Mouse (Mus musculus) kidney, embryonic 14.5 days (tissue): ENCODE results near the gene Dock11. TPM values are rescaled to one million over a fixed set of nuclear protein-coding genes. Genes with fewer than 3 reads are reported as not detected.

Experiments
- ATAC-seq: fragments of 200-750 bp; cut with Nextera tagmentation; 2 replicates; pipeline ENCODE4 v1.8.0; 2017; ENCODE audit warnings: moderate number of reproducible peaks, mild to moderate bottlenecking, moderate TSS enrichment, moderate library complexity; ENCODE audit not compliant: low FRiP score, low TSS enrichment
- H3K27ac ChIP-seq: fragments of 300-500 bp; sonication (generic); 2 replicates; pipeline ENCODE4 v1.5.1; 2014; ENCODE audit warnings: low read depth, mild to moderate bottlenecking, low read length, moderate library complexity, mixed read lengths
- H3K27me3 ChIP-seq: fragments of 300-500 bp; sonication (generic); 2 replicates; pipeline ENCODE4 v1.6.1; 2014; ENCODE audit warnings: mild to moderate bottlenecking, low read length; ENCODE audit not compliant: control insufficient read depth, insufficient read depth
- H3K36me3 ChIP-seq: fragments of 300-500 bp; sonication (generic); 2 replicates; pipeline ENCODE4 v1.6.1; 2014; ENCODE audit warnings: low read length, mixed read lengths; ENCODE audit not compliant: control insufficient read depth, insufficient read depth
- H3K4me1 ChIP-seq: fragments of 300-500 bp; sonication (generic); 2 replicates; pipeline ENCODE4 v1.6.1; 2014; ENCODE audit warnings: low read length, mixed read lengths; ENCODE audit not compliant: control insufficient read depth, insufficient read depth
- H3K4me2 ChIP-seq: fragments of 300-500 bp; sonication (generic); replicated peaks from 2 replicates; pipeline ENCODE4 v1.6.1; 2014; ENCODE audit warnings: low read depth, mild to moderate bottlenecking, low read length
- H3K4me3 ChIP-seq: fragments of 300-500 bp; sonication (generic); 2 replicates; pipeline ENCODE4 v1.5.1; 2014; ENCODE audit warnings: mild to moderate bottlenecking, low read length
- H3K9ac ChIP-seq: fragments of 300-500 bp; sonication (generic); 2 replicates; pipeline ENCODE4 v1.6.1; 2014; ENCODE audit warnings: low read depth, mild to moderate bottlenecking, low read length, moderate library complexity
- H3K9me3 ChIP-seq: fragments of 300-500 bp; sonication (generic); 2 replicates; pipeline ENCODE4 v1.6.1; 2016; ENCODE audit warnings: low read length; ENCODE audit not compliant: control insufficient read depth
- WGBS: fragments of 180-500 bp; shearing (Covaris S2); extraction: QIAGEN DNeasy Blood & Tissue Kit; methylation state at CpG from one replicate; pipeline ENCODE4 v1.1.7; 2014; 5-methylcytosine and 5-hydroxymethylcytosine counted together
- polyA plus RNA-seq: library from polyadenylated mRNA; unstranded; fragments of >200 nt; fragmentation: Nextera tagmentation; extraction: Ambion mirVana; gene quantifications from 2 replicates; pipeline ENCODE4 v1.2.1, GENCODE M21; 2014

Dock11 gene
- polyA plus RNA-seq, 1 experiment from 2014 or later, result 22.8 TPM

DNA sequence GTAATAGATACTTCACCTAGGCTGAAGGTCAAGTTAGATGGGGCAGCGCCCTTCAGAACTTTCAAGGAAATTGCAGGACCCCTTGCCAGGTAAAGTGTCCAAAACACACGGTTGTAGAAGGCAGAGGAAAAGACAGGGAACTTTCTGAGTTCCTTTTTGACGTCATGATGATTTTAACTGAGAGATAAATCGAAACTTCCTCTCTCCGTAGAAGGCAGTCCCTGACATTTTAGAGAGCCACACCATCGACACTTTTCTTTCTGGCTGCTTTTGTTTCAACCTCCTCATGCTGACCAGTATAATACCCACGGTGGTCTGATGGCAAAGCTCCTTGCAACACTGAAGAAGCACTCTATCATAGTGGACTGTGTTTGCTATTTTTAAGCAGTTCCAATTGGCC, 15.7 kb downstream of the Dock11 start:
- Histone ChIP-seq H3K36me3 (no peaks in the 10 kb centered on the region), H3K4me3 (no peak overlapping the region), H3K4me2 (no peak overlapping the region), H3K27me3 (no peaks in the 10 kb centered on the region), H3K27ac (no peak overlapping the region), H3K9ac (no peak overlapping the region), H3K4me1 (no peaks in the 10 kb centered on the region), H3K9me3 (no peaks in the 10 kb centered on the region)
- WGBS, result 59% methylated on average over 7 of the region's 7 CpGs
- ATAC-seq, result no peak

DNA sequence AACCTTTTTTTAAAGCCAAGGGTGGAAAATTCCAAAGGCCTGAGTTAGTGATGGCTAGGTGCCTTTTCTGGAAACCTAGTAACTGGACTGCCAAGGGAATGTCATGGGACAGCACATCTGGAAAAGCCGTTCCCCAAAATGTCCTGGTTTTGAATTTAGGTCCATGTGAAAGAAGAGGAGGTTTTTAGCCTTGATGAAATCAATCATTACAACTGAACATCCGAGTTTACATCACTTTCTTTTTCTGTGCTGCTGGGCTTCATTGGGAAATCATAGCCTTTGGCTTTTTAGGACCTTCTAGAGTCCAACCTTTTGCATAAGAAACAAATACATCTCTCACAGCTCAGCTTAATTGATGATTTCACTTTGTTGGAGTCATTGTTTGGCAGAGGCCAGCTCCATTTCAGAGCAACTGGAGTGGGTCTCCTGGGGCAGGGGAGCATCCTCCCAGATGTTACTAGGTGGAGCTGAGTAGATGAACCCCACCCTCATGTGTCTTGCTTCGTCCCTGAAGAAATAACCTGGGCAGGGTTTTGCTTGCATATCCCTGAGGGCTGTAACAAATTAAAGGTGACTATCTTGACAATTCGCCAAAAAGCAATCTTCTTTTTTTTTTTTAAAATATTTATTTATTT, 18.2 kb downstream of the Dock11 start:
- WGBS, result 75% methylated on average over 4 of the region's 4 CpGs
- Histone ChIP-seq H3K4me2 (no peak overlapping the region), H3K27ac (no peak overlapping the region), H3K4me3 (no peak overlapping the region), H3K4me1 (no peaks in the 10 kb centered on the region), H3K27me3 (no peaks in the 10 kb centered on the region), H3K9me3 (no peaks in the 10 kb centered on the region), H3K9ac (no peak overlapping the region), H3K36me3 (no peaks in the 10 kb centered on the region)
- ATAC-seq, result no peak

DNA sequence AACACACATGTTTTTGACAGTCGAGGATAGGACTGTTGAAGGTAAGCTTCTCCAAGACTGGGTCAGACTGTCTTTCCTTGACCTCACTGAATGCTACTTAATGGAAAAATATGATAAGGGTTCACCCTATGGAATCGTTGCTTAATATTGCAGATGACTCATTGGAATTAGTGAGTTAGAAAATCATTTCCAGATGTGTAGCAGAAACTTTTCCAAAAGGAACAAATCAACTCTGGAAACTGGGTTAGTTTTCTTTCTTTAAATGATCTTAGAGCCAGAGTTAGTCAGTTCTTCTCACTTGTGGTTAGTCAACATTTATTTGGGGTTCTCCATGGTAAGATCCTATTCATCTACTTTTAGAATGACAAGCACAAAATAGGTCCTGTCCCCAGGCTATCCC, 30.9 kb downstream of the Dock11 start:
- ATAC-seq, result no peak
- H3K27ac ChIP-seq, result no peak overlapping the region
- no peaks in the 10 kb centered on the region for H3K9me3 ChIP-seq
- WGBS, result 81% methylated on average over 2 of the region's 2 CpGs
- H3K4me3 ChIP-seq, result no peak overlapping the region
- H3K27me3 ChIP-seq, result no peaks in the 10 kb centered on the region
- H3K9ac ChIP-seq, result no peak overlapping the region
- H3K4me1 ChIP-seq, result no peaks in the 10 kb centered on the region
- no peak overlapping the region for H3K4me2 ChIP-seq
- H3K36me3 ChIP-seq, result no peaks in the 10 kb centered on the region

DNA sequence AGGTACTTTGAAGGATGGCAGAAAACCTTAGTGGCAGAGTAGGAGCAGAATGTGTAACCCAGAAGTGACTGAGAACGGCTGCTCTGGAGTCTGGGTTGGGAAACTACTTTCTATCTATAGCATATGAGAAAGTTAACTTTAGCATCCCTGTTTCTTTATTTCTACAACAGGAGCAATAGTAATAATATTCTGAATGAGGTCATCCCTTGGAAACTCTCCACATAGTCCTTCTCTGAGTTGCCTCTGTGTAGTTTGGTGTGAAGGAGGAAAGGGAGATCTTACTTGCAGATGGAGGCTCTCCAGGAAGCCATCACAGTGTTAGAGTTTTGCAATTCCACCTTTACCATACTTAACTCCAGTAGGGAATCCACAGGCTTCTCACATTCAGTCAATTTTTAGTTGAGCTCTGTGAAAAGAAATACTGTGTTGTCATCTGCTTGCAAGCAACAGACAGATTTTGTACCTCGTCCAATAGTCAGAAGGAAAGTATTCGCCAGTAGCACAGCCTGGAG, 31.5 kb downstream of the Dock11 start:
- H3K4me2 ChIP-seq, result no peak overlapping the region
- no peak for ATAC-seq
- no peaks in the 10 kb centered on the region for H3K9me3 ChIP-seq
- H3K4me1 ChIP-seq, result no peaks in the 10 kb centered on the region
- H3K4me3 ChIP-seq, result no peak overlapping the region
- 87% methylated on average over 3 of the region's 3 CpGs for WGBS
- no peak overlapping the region for H3K9ac ChIP-seq
- no peaks in the 10 kb centered on the region for H3K27me3 ChIP-seq
- no peak overlapping the region for H3K27ac ChIP-seq
- no peaks in the 10 kb centered on the region for H3K36me3 ChIP-seq

DNA sequence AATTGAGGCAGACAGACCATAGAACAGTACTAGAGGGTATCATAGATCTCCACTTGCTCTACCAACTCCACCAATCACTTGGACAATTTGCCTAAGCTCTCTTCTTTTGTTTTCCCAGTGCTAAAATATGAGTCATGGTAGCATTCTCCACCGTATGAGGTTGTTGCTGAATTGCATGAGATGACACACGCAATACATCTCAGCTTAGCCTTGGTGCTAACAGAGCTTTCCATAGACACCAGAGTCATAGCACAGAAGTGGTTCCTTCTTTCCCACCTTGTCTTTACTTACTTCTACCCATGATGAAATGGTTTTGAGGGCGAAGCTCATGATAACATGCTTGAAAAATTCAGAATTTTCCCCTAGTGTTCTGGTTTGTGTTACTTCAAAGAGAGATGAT, 33.3 kb downstream of the Dock11 start:
- 86% methylated on average over 3 of the region's 3 CpGs for WGBS
- no peaks in the 10 kb centered on the region for H3K4me1 ChIP-seq
- no peak overlapping the region for H3K4me3 ChIP-seq
- no peak overlapping the region for H3K4me2 ChIP-seq
- ATAC-seq, result no peak
- no peaks in the 10 kb centered on the region for H3K27me3 ChIP-seq
- H3K27ac ChIP-seq, result no peak overlapping the region
- H3K36me3 ChIP-seq, result no peaks in the 10 kb centered on the region
- H3K9ac ChIP-seq, result no peak overlapping the region
- no peaks in the 10 kb centered on the region for H3K9me3 ChIP-seq

DNA sequence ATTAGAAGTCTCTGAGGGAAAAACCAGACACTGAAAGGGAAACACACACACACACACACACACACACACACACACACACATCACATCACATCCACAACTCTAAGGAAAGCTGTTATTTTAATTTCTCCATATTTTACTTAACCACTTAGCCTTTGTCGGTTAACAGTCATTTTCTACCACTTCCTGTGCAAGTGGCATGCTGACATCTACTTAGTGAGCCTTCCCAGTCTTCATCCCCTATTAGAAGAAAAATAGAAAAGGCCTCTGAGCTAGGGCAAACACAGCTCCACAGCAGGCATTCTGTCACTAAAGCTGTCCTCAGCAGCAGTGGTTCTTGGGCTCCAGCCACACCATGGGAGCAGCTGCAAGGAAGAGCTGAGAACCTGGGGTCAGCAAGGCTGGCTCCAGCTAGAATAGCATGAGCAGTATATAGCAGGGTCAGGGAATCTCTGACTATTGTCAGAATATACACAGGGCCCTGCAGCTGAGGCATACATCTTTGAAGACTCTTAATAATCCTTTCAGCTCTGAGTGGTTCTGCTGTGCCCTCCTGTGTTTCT, 36.2 kb downstream of the Dock11 start:
- Histone ChIP-seq H3K4me3 (no peak overlapping the region), H3K9ac (no peak overlapping the region), H3K9me3 (no peaks in the 10 kb centered on the region), H3K36me3 (no peaks in the 10 kb centered on the region), H3K27ac (no peak overlapping the region), H3K4me2 (no peak overlapping the region), H3K27me3 (no peaks in the 10 kb centered on the region), H3K4me1 (no peaks in the 10 kb centered on the region)
- no peak for ATAC-seq
- 75% methylated on average over 1 of the region's 1 CpGs for WGBS

DNA sequence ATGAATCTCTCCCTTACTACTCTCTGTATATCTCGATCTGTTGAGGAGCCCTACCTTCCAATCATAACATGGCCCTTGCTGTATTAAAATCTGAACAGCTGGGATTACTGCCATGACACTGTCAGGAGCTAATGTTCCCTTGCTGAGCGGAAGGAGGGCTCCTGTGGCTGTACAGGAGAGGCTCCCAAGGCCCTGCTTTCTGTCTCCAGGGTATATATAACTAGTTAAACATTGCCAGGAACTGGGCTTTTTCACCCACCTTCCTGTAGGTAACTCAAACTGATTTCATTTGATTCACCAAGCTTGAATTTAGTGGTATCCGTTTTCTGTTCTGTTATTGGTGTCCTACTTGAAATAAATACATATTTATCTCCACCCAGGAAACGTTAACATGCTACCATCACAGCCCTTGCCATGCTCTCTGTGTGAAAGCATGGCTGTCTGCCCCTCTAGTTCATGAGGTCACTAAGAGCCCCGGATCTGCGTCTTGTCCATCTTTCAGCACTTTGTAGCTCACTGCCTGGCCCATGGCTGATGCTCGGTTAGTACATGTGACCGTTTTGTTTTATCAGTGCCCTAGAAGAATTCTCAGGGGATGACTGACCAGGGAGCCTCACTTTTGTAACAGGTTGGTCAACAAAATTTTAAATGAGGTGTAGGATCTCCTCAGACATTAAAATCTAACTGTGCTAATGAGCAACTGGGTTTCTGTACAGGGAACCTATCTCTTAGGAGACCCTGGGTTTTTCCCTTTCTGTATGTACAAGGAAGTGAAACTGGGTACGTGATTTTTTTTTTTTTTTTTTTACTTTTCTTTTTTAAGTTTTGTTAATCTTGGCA, 41.7 kb downstream of the Dock11 start:
- 80% methylated on average over 9 of the region's 9 CpGs for whole genome bisulfite sequencing
- no peak overlapping the region for H3K4me2 ChIP-seq
- H3K4me3 ChIP-seq, result no peak overlapping the region
- no peaks in the 10 kb centered on the region for H3K36me3 ChIP-seq
- no peak overlapping the region for H3K9ac ChIP-seq
- H3K27me3 ChIP-seq, result no peaks in the 10 kb centered on the region
- no peaks in the 10 kb centered on the region for H3K9me3 ChIP-seq
- no peaks in the 10 kb centered on the region for H3K4me1 ChIP-seq
- H3K27ac ChIP-seq, result no peak overlapping the region
- ATAC-seq, result no peak

DNA sequence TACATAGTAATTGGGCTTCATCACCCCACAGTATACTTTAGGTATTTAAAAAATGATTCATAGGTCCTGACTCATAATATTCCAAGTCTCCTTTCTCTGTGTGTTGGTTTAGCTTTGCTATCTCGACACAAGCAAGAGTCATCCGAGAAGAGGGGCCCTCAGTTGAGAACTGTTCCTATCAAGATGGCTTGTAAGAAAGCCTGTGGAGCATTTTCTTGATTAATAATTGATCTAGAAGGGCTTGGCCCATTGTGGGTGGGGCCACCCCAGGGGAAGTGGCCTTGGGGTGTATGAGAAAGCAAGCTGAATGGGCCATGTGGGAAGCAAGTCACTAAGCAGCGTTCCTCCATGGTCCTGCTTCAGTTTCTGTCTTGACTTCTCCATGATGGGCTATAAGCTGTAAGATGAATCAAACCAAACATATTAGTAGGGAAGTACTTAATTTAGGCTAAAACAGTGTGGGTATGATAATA, 42.3 kb downstream of the Dock11 start:
- no peak for ATAC-seq
- Histone ChIP-seq H3K9me3 (no peaks in the 10 kb centered on the region), H3K36me3 (no peaks in the 10 kb centered on the region), H3K4me2 (no peak overlapping the region), H3K9ac (no peak overlapping the region), H3K4me3 (no peak overlapping the region), H3K4me1 (no peaks in the 10 kb centered on the region), H3K27me3 (no peaks in the 10 kb centered on the region), H3K27ac (no peak overlapping the region)
- WGBS, result 77% methylated on average over 3 of the region's 3 CpGs

DNA sequence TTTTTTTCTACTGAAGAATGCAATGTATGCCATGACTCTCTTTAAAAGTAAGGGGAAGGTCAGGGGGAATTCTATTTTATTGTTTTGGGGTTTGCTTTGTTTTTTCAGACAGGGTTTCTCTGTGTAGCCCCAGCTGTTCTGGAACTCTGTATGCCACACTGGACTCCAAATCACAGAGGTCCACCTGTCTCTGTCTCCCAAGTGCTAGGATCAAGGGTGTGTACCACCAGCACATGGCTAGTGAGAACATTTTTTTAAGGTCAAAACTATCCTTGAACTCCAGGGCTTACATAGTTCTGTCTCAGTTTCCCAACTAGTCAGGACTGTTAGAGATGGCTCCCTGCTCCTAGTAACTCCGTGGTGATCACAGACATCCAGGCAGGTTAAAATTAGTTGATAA, 43.3 kb downstream of the Dock11 start:
- Histone ChIP-seq H3K4me1 (no peaks in the 10 kb centered on the region), H3K9me3 (no peaks in the 10 kb centered on the region), H3K27ac (no peak overlapping the region), H3K4me3 (no peak overlapping the region), H3K27me3 (no peaks in the 10 kb centered on the region), H3K4me2 (no peak overlapping the region), H3K36me3 (no peaks in the 10 kb centered on the region), H3K9ac (no peak overlapping the region)
- no peak for ATAC-seq
- 66% methylated on average over 1 of the region's 1 CpGs for WGBS
